Mouse (Mus musculus) layer of hippocampus, adult 6 months (tissue): Measurements from ENCODE around the gene Dld. TPM values are rescaled to one million over a fixed set of nuclear protein-coding genes. Genes with fewer than 3 reads are reported as not detected.

Source experiments
- long read RNA-seq, 2 experiments: library from polyadenylated mRNA; unstranded; transcript quantifications; one replicate each; pipeline ENCODE4 v2.0.0; 2019 to 2020
- polyA plus RNA-seq: library from polyadenylated mRNA; unstranded; fragments of <200 nt; fragmentation: Nextera tagmentation; gene quantifications from 2 replicates; pipeline ENCODE4 v1.2.3, GENCODE M21; 2021

The Dld gene
- polyA plus RNA-seq, result 76.4 and 83.3 TPM in 2 replicates
- long read RNA-seq, experiment 1, transcript Dld-201 (14 exons, 2,544 nt), result major isoform, 173 of 205 reads
- long read RNA-seq, experiment 1, partial matches to known transcripts, result 26 of 205 reads
- long read RNA-seq, experiment 1, other reads (novel, unspliced or antisense), result 6 of 205 reads
- long read RNA-seq, experiment 2, transcript Dld-201 (14 exons, 2,544 nt), result major isoform, 636 of 678 reads
- long read RNA-seq, experiment 2, partial matches to known transcripts, result 10 of 678 reads
- long read RNA-seq, experiment 2, other reads (novel, unspliced or antisense), result 32 of 678 reads

GRCm38 (mm10) chr12:31350944-31351928, at the start of gene Dld:
Gene Dld, minus strand, starts transcription at chr12:31351453.

GRCm38 (mm10) chr12:31390571-31390970, 39.3 kb upstream of the Dld start, which contains the start of gene Slc26a3:
Gene Slc26a3, plus strand, starts transcription at chr12:31390871.

Other genes with a start within 250 kb of the Dld start
- not detected in 2 replicates for gene Gm6993, start 110.7 kb downstream of the Dld start, polyA plus RNA-seq
- 9.9 and 10.5 TPM in 2 replicates for gene Lamb1, start 86.2 kb downstream of the Dld start, polyA plus RNA-seq
- gene Slc26a3, start 39.4 kb upstream of the Dld start, polyA plus RNA-seq, result 0.15 and 0.16 TPM in 2 replicates
- 12.5 and 14.7 TPM in 2 replicates for gene Cbll1, start 148.2 kb upstream of the Dld start, polyA plus RNA-seq
- 4.4 and 4.8 TPM in 2 replicates for gene Slc26a4, start 208.5 kb upstream of the Dld start, polyA plus RNA-seq